Mouse (Mus musculus) spleen, adult 2 months (tissue): ENCODE results near the gene Spata31d1b.

Source experiments
- CTCF ChIP-seq: fragments of 200-500 bp; IDR thresholded peaks from 2 replicates; pipeline ENCODE4 v1.5.1; 2011; ENCODE audit warnings: mild to moderate bottlenecking, inconsistent platforms; ENCODE audit not compliant: insufficient read depth, insufficient read length, insufficient replicate concordance; ENCODE audit errors: extremely low read depth
- POLR2A ChIP-seq: fragments of 200-500 bp; IDR thresholded peaks from 2 replicates; pipeline ENCODE4 v1.6.1; 2011; ENCODE audit warnings: low read depth, low read length, inconsistent platforms

GRCm38 (mm10) chr13:59668501-59669093 lies 43.5 kb upstream of the Spata31d1b start:
- TF ChIP-seq POLR2A (no peak), CTCF (no peak)
